Mouse (Mus musculus) spleen, adult 10 weeks (tissue): ENCODE measurements around the gene Gm21454. TPM values are rescaled to one million over a fixed set of nuclear protein-coding genes. Genes with fewer than 3 reads are reported as not detected.

Experiments
- polyA plus RNA-seq: library from polyadenylated mRNA; stranded (reverse); fragments of 350-450 nt; fragmentation: Illumina TruSeq; extraction: RNeasy Lipid Tissue Mini Kit (QIAGEN cat#74804); gene quantifications from one replicate; pipeline ENCODE4 v1.2.3, GENCODE M21; 2015; ENCODE audit warnings: low replicate concordance; ENCODE audit not compliant: insufficient read depth

Gm21454 gene
- polyA plus RNA-seq = not detected

GRCm38 (mm10) chrY:13252091-13252490 is at the start of gene Gm21454, which contains the start of gene Gm21440:
TSS of gene Gm21454 (plus strand) at chrY:13252442.
TSS of gene Gm21440 (plus strand) at chrY:13252391.

GRCm38 (mm10) chrY:13223828-13224227 is 28.4 kb upstream of the Gm21454 start, which contains the start of gene Gm21828:
TSS of gene Gm21828 (minus strand) at chrY:13223928.

GRCm38 (mm10) chrY:13348963-13349362 is 96.7 kb downstream of the Gm21454 start, which contains the start of gene Gm21725:
TSS of gene Gm21725 (minus strand) at chrY:13349063.

Other genes with a start within 250 kb of the Gm21454 start
- gene Gm20807, start 209.6 kb upstream of the Gm21454 start, polyA plus RNA-seq = not detected
- gene Gm21891, start 119.0 kb upstream of the Gm21454 start, polyA plus RNA-seq = not detected
- gene Gm21425, start 90.5 kb upstream of the Gm21454 start, polyA plus RNA-seq = not detected
- gene Gm21828, start 28.5 kb upstream of the Gm21454 start, polyA plus RNA-seq = not detected
- gene Gm21440, start 51 bp upstream of the Gm21454 start, polyA plus RNA-seq = not detected
- not detected for gene Gm21725, start 96.6 kb downstream of the Gm21454 start, polyA plus RNA-seq
- gene Gm21866, start 213.1 kb downstream of the Gm21454 start, polyA plus RNA-seq = not detected
- gene Gm20773, start 241.6 kb downstream of the Gm21454 start, polyA plus RNA-seq = not detected